Mouse (Mus musculus) liver, embryonic 14.5 days (tissue): ENCODE data around the gene Ammecr1. TPM values are rescaled to one million over a fixed set of nuclear protein-coding genes. Genes with fewer than 3 reads are reported as not detected.
A peak's percentile ranks its signal among the peaks of the same experiment; 100 is the strongest.

Experiments used
- ATAC-seq: fragments of 200-750 bp; cut with Nextera tagmentation; 2 replicates; pipeline ENCODE4 v1.8.0; 2017; ENCODE audit warnings: moderate number of reproducible peaks, mild to moderate bottlenecking, moderate library complexity; ENCODE audit not compliant: insufficient read depth
- DNase-seq, 3 experiments: peaks; one replicate each; pipeline ENCODE4 v3.0.0-alpha.2; 2012 to 2013; ENCODE audit warnings: low read depth in 3 of 3, low spot score in 3 of 3
- H3K27ac ChIP-seq: fragments of 300-500 bp; sonication (generic); 2 replicates; pipeline ENCODE4 v1.5.1; 2014; ENCODE audit warnings: moderate library complexity, mild to moderate bottlenecking, control low read depth, inconsistent platforms
- H3K27me3 ChIP-seq: fragments of 300-500 bp; sonication (generic); 2 replicates; pipeline ENCODE4 v1.6.1; 2014; ENCODE audit warnings: mild to moderate bottlenecking, low read length, moderate library complexity; ENCODE audit not compliant: control insufficient read depth, insufficient read depth
- H3K36me3 ChIP-seq: fragments of 300-500 bp; sonication (generic); replicated peaks from 2 replicates; pipeline ENCODE4 v1.6.1; 2014; ENCODE audit warnings: low read depth; ENCODE audit not compliant: control insufficient read depth, insufficient read depth
- H3K4me1 ChIP-seq, 2 experiments: fragments of 200-500 bp in 1 of 2; fragments of 300-500 bp in 1 of 2; sonication (generic) in 1 of 2; replicated peaks; 2 replicates each; pipeline ENCODE4 v1.6.1; 2012 to 2014; ENCODE audit warnings: antibody characterized with exemption in 1 of 2, inconsistent platforms in 1 of 2, low read length in 1 of 2; ENCODE audit not compliant: control insufficient read depth in 2 of 2, insufficient read depth in 2 of 2
- H3K4me2 ChIP-seq: fragments of 300-500 bp; sonication (generic); 2 replicates; pipeline ENCODE4 v1.6.1; 2014; ENCODE audit warnings: low read depth, mild to moderate bottlenecking, control low read depth, moderate library complexity
- H3K4me3 ChIP-seq, 2 experiments: fragments of 200-500 bp in 1 of 2; fragments of 300-500 bp in 1 of 2; sonication (generic) in 1 of 2; 2 replicates each; pipeline ENCODE4 v1.5.1; 2012 to 2014; ENCODE audit warnings: low read depth in 2 of 2, low read length in 2 of 2, mild to moderate bottlenecking in 2 of 2, control low read depth in 1 of 2, inconsistent platforms in 1 of 2, moderate library complexity in 1 of 2; ENCODE audit not compliant: insufficient read depth in 1 of 2
- H3K9ac ChIP-seq: fragments of 300-500 bp; sonication (generic); replicated peaks from 2 replicates; pipeline ENCODE4 v1.6.1; 2014; ENCODE audit warnings: mild to moderate bottlenecking, control low read depth, moderate library complexity
- H3K9me3 ChIP-seq: fragments of 300-500 bp; sonication (generic); 2 replicates; pipeline ENCODE4 v1.6.1; 2016; ENCODE audit warnings: low read length, mixed read lengths; ENCODE audit not compliant: control insufficient read depth
- CTCF ChIP-seq: IDR thresholded peaks from 2 replicates; pipeline ENCODE4 v1.5.1; 2016; ENCODE audit warnings: antibody characterized with exemption, low read depth, control low read depth
- EP300 ChIP-seq: IDR thresholded peaks from 2 replicates; pipeline ENCODE4 v1.6.1; 2016; ENCODE audit warnings: antibody characterized with exemption, low read depth
- WGBS: fragments of 180-500 bp; shearing (Covaris S2); extraction: QIAGEN DNeasy Blood & Tissue Kit; methylation state at CpG from one replicate; pipeline ENCODE4 v1.1.7; 2014; ENCODE audit not compliant: insufficient replicate concordance; 5-methylcytosine and 5-hydroxymethylcytosine counted together
- polyA plus RNA-seq, 2 experiments: library from polyadenylated mRNA; depleted of rRNA in 1 of 2; stranded (reverse) in 1 of 2; unstranded in 1 of 2; fragments of >200 nt; fragmentation: Nextera tagmentation in 1 of 2; extraction: Ambion mirVana in 1 of 2; gene quantifications; 2 replicates each; pipeline versions ENCODE4 v1.2.1 to v1.2.3; 2012 to 2014

Ammecr1 gene
- polyA plus RNA-seq, 2 experiments = 5.0 to 12.8 TPM

GRCm38 (mm10) chrX:142967067-142967466 lies 539 bp upstream of the Ammecr1 start:
- H3K4me2 ChIP-seq = peak overlapping the region; percentile 72
- peak overlapping the region; percentile 42 for H3K27ac ChIP-seq
- ATAC-seq (no peak), DNase-seq (no peak)
- no peaks in the 10 kb centered on the region for H3K36me3 ChIP-seq
- H3K27me3 ChIP-seq = no peaks in the 10 kb centered on the region
- TF ChIP-seq CTCF (no peak), EP300 (no peak)
- H3K4me3 ChIP-seq = peak overlapping the region; percentile 49 to 81
- H3K9me3 ChIP-seq = no peaks in the 10 kb centered on the region
- WGBS = 36% methylated on average over 6 of the region's 7 CpGs
- H3K4me1 ChIP-seq = peaks cover 6 to 14% of the 10 kb centered on the region in 2 experiments
- peak overlapping the region; percentile 68 for H3K9ac ChIP-seq

- ATAC-seq = no peak
These were observed 1.1 kb downstream of the Ammecr1 start for GRCm38 (mm10) chrX:142965236-142966007.

GRCm38 (mm10) chrX:142960434-142960833 lies 6.1 kb downstream of the Ammecr1 start:
- no peaks in the 10 kb centered on the region for H3K9me3 ChIP-seq
- no peak for ATAC-seq
- H3K9ac ChIP-seq = no peak overlapping the region
- TF ChIP-seq CTCF = no peak
- TF ChIP-seq EP300 = no peak
- H3K4me3 ChIP-seq = no peak overlapping the region
- H3K36me3 ChIP-seq = no peaks in the 10 kb centered on the region
- no peaks in the 10 kb centered on the region for H3K27me3 ChIP-seq
- no peaks in the 10 kb centered on the region for H3K4me1 ChIP-seq
- DNase-seq = no peak
- no peak overlapping the region for H3K4me2 ChIP-seq
- WGBS = 77% methylated on average over 2 of the region's 2 CpGs
- no peak overlapping the region for H3K27ac ChIP-seq

More at GRCm38 (mm10) chrX:142965236-142966007, 1.1 kb downstream of the Ammecr1 start:
- H3K4me2 ChIP-seq = peak overlapping the region; percentile 70
- no peak for DNase-seq
- no peaks in the 10 kb centered on the region for H3K36me3 ChIP-seq
- H3K27me3 ChIP-seq = no peaks in the 10 kb centered on the region
- peak overlapping the region; percentile 81 to 99 for H3K4me3 ChIP-seq
- H3K9ac ChIP-seq = peak overlapping the region; percentile 95
- TF ChIP-seq EP300 = no peak
- peak overlapping the region; percentile 66 for H3K27ac ChIP-seq
- no peaks in the 10 kb centered on the region for H3K9me3 ChIP-seq
- 12% methylated on average over 23 of the region's 23 CpGs for WGBS
- peaks cover 4 to 9% of the 10 kb centered on the region in 2 experiments for H3K4me1 ChIP-seq

- DNase-seq (no peak), ATAC-seq (no peak)
- WGBS = 41% methylated on average over 4 of the region's 4 CpGs
- TF ChIP-seq EP300 (no peak), CTCF (no peak)
- H3K4me3 ChIP-seq = no peak overlapping the region
- H3K36me3 ChIP-seq = no peaks in the 10 kb centered on the region
- H3K9me3 ChIP-seq = no peaks in the 10 kb centered on the region
- no peaks in the 10 kb centered on the region for H3K27me3 ChIP-seq
- H3K4me2 ChIP-seq = no peak overlapping the region
- no peak overlapping the region for H3K9ac ChIP-seq
- no peaks in the 10 kb centered on the region for H3K4me1 ChIP-seq
- no peak overlapping the region for H3K27ac ChIP-seq
These were observed 6.7 kb downstream of the Ammecr1 start for GRCm38 (mm10) chrX:142959674-142960307.

GRCm38 (mm10) chrX:142928430-142928829 lies 38.1 kb downstream of the Ammecr1 start:
- WGBS = 58% methylated on average over 4 of the region's 4 CpGs
- DNase-seq (no peak), ATAC-seq (no peak)
- Histone ChIP-seq H3K27me3 (no peaks in the 10 kb centered on the region), H3K4me2 (no peak overlapping the region), H3K9ac (no peak overlapping the region), H3K36me3 (no peaks in the 10 kb centered on the region), H3K9me3 (no peaks in the 10 kb centered on the region), H3K4me3 (no peak overlapping the region), H3K4me1 (no peaks in the 10 kb centered on the region), H3K27ac (no peak overlapping the region)
- TF ChIP-seq CTCF (no peak), EP300 (no peak)
